Mouse (Mus musculus) forebrain, embryonic 11.5 days (tissue): ENCODE results near the gene Smad3. TPM values are rescaled to one million over a fixed set of nuclear protein-coding genes. Genes with fewer than 3 reads are reported as not detected.
A peak's percentile ranks its signal among the peaks of the same experiment; 100 is the strongest.

Source experiments
- ATAC-seq: fragments of 200-750 bp; cut with Nextera tagmentation; replicated peaks from 2 replicates; pipeline ENCODE4 v1.8.0; 2017; ENCODE audit warnings: moderate TSS enrichment; ENCODE audit not compliant: low FRiP score
- DNase-seq: peaks from one replicate; pipeline ENCODE4 v3.0.0-alpha.2; 2017; ENCODE audit warnings: low spot score
- H3K27ac ChIP-seq: fragments of 300-500 bp; sonication (generic); 2 replicates; pipeline ENCODE4 v1.5.1; 2014; ENCODE audit warnings: low read depth, low read length
- H3K27me3 ChIP-seq: fragments of 300-500 bp; sonication (generic); 2 replicates; pipeline ENCODE4 v1.6.1; 2014; ENCODE audit warnings: mild to moderate bottlenecking, low read length, mixed read lengths; ENCODE audit not compliant: control insufficient read depth, insufficient read depth
- H3K36me3 ChIP-seq: fragments of 300-500 bp; sonication (generic); 2 replicates; pipeline ENCODE4 v1.6.1; 2014; ENCODE audit warnings: mild to moderate bottlenecking, low read length, moderate library complexity, mixed read lengths; ENCODE audit not compliant: control insufficient read depth, insufficient read depth
- H3K4me1 ChIP-seq: fragments of 300-500 bp; sonication (generic); replicated peaks from 2 replicates; pipeline ENCODE4 v1.6.1; 2014; ENCODE audit warnings: low read length, mixed read lengths; ENCODE audit not compliant: control insufficient read depth, insufficient read depth
- H3K4me2 ChIP-seq: fragments of 300-500 bp; sonication (generic); 2 replicates; pipeline ENCODE4 v1.6.1; 2014; ENCODE audit warnings: low read depth, mild to moderate bottlenecking, low read length, moderate library complexity, mixed read lengths; ENCODE audit not compliant: severe bottlenecking
- H3K4me3 ChIP-seq: fragments of 300-500 bp; sonication (generic); 2 replicates; pipeline ENCODE4 v1.5.1; 2014; ENCODE audit warnings: low read depth, low read length
- H3K9ac ChIP-seq: fragments of 300-500 bp; sonication (generic); 2 replicates; pipeline ENCODE4 v1.6.1; 2014; ENCODE audit warnings: low read length
- H3K9me3 ChIP-seq: fragments of 300-500 bp; sonication (generic); 2 replicates; pipeline ENCODE4 v1.6.1; 2016; ENCODE audit warnings: low read length, mixed read lengths; ENCODE audit not compliant: control insufficient read depth
- WGBS: fragments of 180-500 bp; shearing (Covaris S2); extraction: QIAGEN DNeasy Blood & Tissue Kit; methylation state at CpG from one replicate; pipeline ENCODE4 v1.1.7; 2014; 5-methylcytosine and 5-hydroxymethylcytosine counted together
- polyA plus RNA-seq: library from polyadenylated mRNA; unstranded; fragments of >200 nt; fragmentation: Nextera tagmentation; extraction: Ambion mirVana; gene quantifications from 2 replicates; pipeline ENCODE4 v1.2.1, GENCODE M21; 2014

The Smad3 gene
- polyA plus RNA-seq, 1 experiment from 2014 or later: 17.9 TPM

DNA sequence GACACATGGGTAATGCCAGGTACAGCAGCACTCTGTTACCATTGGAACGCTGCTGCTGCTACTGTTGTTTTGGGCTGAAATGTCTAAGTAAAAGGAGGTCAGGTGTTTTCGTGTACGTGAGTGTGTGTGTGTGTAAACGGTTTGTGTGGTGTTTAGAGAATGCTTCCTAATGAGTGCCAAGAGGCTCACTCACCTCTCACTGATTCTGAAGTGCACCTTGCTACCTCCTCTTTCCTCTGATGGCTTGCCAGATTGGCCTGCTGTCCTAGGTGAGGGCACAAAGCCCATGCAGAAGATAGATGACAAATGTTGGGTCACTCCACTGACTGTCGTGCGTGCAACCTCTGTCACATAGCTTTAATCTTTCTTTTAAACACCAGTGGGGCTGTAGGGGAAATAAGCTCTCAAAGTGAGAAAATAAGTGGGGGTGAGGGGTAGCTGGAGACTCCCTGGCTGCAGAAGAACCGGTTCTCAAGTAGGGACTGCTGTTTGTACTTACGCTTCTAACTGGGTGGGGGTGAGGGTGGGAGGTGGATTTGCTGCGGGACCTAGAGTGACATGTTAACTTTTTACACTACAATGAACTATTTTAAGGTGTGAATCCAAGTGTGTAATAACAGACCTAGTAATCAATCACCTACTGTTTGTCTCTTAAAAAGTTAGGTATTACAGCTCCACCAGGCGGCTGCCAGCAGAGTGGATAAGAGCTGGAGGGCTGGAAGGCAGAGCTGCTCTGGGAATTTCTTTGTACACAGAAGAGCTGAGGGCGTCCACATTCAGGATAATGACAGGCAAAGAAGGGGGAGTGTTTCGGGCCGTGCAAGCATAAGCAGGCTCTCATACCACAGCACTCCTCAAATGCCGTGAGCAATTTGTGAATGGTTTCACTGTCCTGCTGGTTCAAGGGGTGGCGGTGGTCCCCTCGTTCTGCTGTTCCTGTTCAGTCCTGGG is 145.0 kb downstream of the Smad3 start:
- Histone ChIP-seq H3K4me3 (no peak overlapping the region), H3K27me3 (no peaks in the 10 kb centered on the region), H3K36me3 (no peaks in the 10 kb centered on the region; the same call in 1 of the 2 replicates), H3K27ac (no peak overlapping the region), H3K4me2 (no peak overlapping the region), H3K4me1 (peaks cover 15% of the 10 kb centered on the region; the same call in 1 of the 2 replicates), H3K9me3 (no peaks in the 10 kb centered on the region), H3K9ac (no peak overlapping the region)
- DNase-seq: peak; percentile 59
- ATAC-seq: 0 out of 2 replicates have a peak, but pooled peaks have one; percentile 27
- WGBS: 46% methylated on average over 16 of the region's 16 CpGs

DNA sequence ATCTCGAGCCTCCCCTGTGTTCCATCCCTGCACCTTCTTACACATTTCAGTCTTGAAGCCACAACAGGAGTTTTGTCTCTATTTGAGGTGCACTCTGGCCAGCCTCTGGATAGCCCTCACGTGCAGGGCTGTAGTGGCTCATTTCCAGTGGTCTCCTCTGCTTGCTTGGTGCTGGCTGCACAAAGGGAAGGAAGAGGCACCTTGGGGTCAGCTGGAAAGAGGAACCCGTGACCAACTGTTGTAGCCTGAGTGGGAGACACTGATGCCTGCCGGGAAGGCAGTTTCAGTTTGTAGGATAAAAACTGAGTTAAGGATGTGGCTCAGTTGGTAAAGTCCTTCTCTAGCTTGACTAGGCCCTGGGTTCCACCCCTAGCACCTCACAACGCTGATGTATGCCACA is 145.8 kb downstream of the Smad3 start:
- Histone ChIP-seq H3K36me3 (no peaks in the 10 kb centered on the region; the same call in 1 of the 2 replicates), H3K9me3 (no peaks in the 10 kb centered on the region), H3K9ac (no peak overlapping the region), H3K27me3 (no peaks in the 10 kb centered on the region), H3K4me3 (no peak overlapping the region), H3K27ac (no peak overlapping the region), H3K4me1 (peaks cover 15% of the 10 kb centered on the region; the same call in 1 of the 2 replicates), H3K4me2 (no peak overlapping the region)
- DNase-seq (no peak), ATAC-seq (no peak)
- WGBS: 69% methylated on average over 5 of the region's 5 CpGs

DNA sequence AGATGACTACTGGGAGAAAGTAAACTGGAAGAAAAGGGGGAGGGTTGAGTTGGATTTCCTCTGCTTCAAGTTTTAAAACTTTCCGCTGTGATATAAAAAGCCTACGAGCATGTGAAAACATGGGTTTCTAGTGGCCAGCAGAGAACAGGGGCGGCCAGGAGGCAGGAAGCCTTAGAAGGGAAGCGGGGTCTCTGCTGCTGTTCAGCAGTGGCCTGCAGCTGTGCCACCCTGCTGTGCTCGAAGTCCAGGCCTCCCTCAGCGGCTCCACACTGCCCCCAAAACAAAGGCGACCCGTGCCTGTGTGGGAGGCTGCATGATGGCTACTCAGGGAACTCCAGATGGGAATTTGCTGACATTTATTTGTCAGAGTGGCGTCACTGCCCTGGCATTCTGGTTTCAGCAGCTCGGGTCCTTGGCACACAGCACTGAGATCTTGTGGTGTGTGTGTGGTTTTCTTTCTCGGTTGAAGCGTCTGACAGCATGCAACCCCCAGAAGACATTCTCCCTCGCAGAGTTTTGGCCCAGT is 146.9 kb downstream of the Smad3 start:
- Histone ChIP-seq H3K27ac (no peak overlapping the region), H3K4me1 (peaks cover 15% of the 10 kb centered on the region; the same call in 1 of the 2 replicates), H3K9me3 (no peaks in the 10 kb centered on the region), H3K4me2 (no peak overlapping the region), H3K4me3 (no peak overlapping the region), H3K36me3 (no peaks in the 10 kb centered on the region), H3K27me3 (no peaks in the 10 kb centered on the region), H3K9ac (0 out of 2 replicates have a peak overlapping the region, but pooled peaks have one; percentile 2)
- DNase-seq (peak; percentile 58), ATAC-seq (no peak)
- WGBS: 14% methylated on average over 13 of the region's 13 CpGs

- ATAC-seq (no peak), DNase-seq (no peak)
- WGBS: 88% methylated on average over 6 of the region's 6 CpGs
Observed at GRCm38 (mm10) chr9:63610231-63610630, 147.6 kb downstream of the Smad3 start.

DNA sequence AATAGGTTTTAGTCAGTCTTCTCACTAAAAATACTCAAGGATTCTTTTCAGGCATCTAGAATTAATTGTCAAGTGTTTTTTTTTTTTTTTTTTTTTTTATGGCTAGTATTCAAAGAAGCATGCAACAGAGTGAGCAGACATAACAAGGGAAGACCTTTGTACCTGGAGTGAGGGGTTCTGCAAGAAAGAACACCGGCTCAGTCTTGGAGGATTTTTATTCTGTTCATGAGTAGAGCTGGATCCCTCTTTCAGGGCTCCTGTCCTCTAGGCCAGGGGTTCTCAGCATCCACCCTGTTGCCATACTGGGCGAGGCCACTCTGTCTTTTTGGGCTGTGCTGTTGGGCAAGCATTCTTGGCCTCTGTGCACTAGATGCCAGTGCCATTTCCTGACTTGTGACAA is 148.0 kb downstream of the Smad3 start:
- no peak for ATAC-seq
- Histone ChIP-seq H3K9ac (no peak overlapping the region), H3K27ac (no peak overlapping the region), H3K36me3 (no peaks in the 10 kb centered on the region), H3K4me3 (no peak overlapping the region), H3K9me3 (no peaks in the 10 kb centered on the region), H3K4me1 (peaks cover 15% of the 10 kb centered on the region; the same call in 1 of the 2 replicates), H3K4me2 (no peak overlapping the region), H3K27me3 (no peaks in the 10 kb centered on the region)
- WGBS: 97% methylated on average over 2 of the region's 2 CpGs
- no peak for DNase-seq

More at GRCm38 (mm10) chr9:63610231-63610630, 147.6 kb downstream of the Smad3 start:
- H3K9ac ChIP-seq: no peak overlapping the region
- no peaks in the 10 kb centered on the region for H3K9me3 ChIP-seq
- peaks cover 15% of the 10 kb centered on the region; the same call in 1 of the 2 replicates for H3K4me1 ChIP-seq
- no peaks in the 10 kb centered on the region for H3K36me3 ChIP-seq
- H3K4me3 ChIP-seq: no peak overlapping the region
- H3K27me3 ChIP-seq: no peaks in the 10 kb centered on the region
- no peak overlapping the region for H3K4me2 ChIP-seq
- no peak overlapping the region for H3K27ac ChIP-seq

DNA sequence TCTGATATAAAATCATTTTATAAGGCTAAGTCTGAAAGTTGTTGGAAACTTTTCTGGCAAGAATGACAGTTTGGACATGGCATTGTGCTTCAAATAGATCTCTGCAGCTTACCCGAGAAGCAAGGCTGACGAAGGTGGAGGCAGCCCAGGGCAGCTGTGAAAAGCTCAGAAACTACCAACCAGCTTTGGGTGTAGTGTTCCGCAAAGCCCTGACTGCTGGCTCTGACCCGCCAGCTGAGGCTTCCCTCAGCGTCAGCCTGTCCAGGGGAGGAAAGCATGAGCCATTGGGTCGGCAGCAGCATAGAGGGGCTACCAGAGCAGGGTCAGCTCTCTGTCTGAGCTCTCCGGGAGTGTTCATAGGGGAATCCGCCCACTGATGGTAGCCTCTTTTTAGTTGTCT is 148.5 kb downstream of the Smad3 start:
- Histone ChIP-seq H3K4me1 (peaks cover 15% of the 10 kb centered on the region; the same call in 1 of the 2 replicates), H3K4me2 (no peak overlapping the region), H3K27me3 (no peaks in the 10 kb centered on the region), H3K9ac (no peak overlapping the region), H3K36me3 (no peaks in the 10 kb centered on the region), H3K27ac (no peak overlapping the region), H3K9me3 (no peaks in the 10 kb centered on the region), H3K4me3 (no peak overlapping the region)
- ATAC-seq (no peak), DNase-seq (no peak)
- WGBS: 65% methylated on average over 8 of the region's 8 CpGs

GRCm38 (mm10) chr9:63608006-63608405 is 149.8 kb downstream of the Smad3 start:
- no peak overlapping the region for H3K4me3 ChIP-seq
- H3K4me1 ChIP-seq: peaks cover 18% of the 10 kb centered on the region
- no peak for DNase-seq
- no peak overlapping the region for H3K9ac ChIP-seq
- no peak overlapping the region for H3K27ac ChIP-seq
- H3K4me2 ChIP-seq: no peak overlapping the region
- H3K9me3 ChIP-seq: no peaks in the 10 kb centered on the region
- WGBS: 74% methylated on average over 6 of the region's 6 CpGs
- H3K36me3 ChIP-seq: no peaks in the 10 kb centered on the region
- ATAC-seq: no peak
- H3K27me3 ChIP-seq: no peaks in the 10 kb centered on the region

GRCm38 (mm10) chr9:63606594-63606993 is 151.2 kb downstream of the Smad3 start:
- DNase-seq (no peak), ATAC-seq (no peak)
- no peaks in the 10 kb centered on the region for H3K27me3 ChIP-seq
- no peak overlapping the region for H3K9ac ChIP-seq
- H3K4me2 ChIP-seq: no peak overlapping the region
- no peak overlapping the region for H3K4me3 ChIP-seq
- H3K27ac ChIP-seq: no peak overlapping the region
- 74% methylated on average over 2 of the region's 2 CpGs for WGBS
- peaks cover 17% of the 10 kb centered on the region for H3K4me1 ChIP-seq
- no peaks in the 10 kb centered on the region for H3K9me3 ChIP-seq
- no peaks in the 10 kb centered on the region for H3K36me3 ChIP-seq
